Mouse (Mus musculus) C2C12 (cell line): ENCODE measurements around the gene Tdp1. TPM values are rescaled to one million over a fixed set of nuclear protein-coding genes. Genes with fewer than 3 reads are reported as not detected.
"Not testable (repeated sequence)": the region's sequence is repeated elsewhere in the genome, so short reads cannot be mapped to it uniquely, and the experiment has no call there.

Experiments
- H3K27me3 ChIP-seq: one replicate; pipeline ENCODE4 v1.6.1; 2011; ENCODE audit not compliant: control insufficient read depth, insufficient read depth, insufficient read length
- H3K36me3 ChIP-seq: one replicate; pipeline ENCODE4 v1.6.1; 2011; ENCODE audit not compliant: control insufficient read depth, insufficient read depth
- H3K4me3 ChIP-seq: one replicate; pipeline ENCODE4 v1.5.1; 2011; ENCODE audit warnings: mild to moderate bottlenecking, control low read depth; ENCODE audit not compliant: poor library complexity, insufficient read depth, severe bottlenecking
- H3K79me2 ChIP-seq: one replicate; pipeline ENCODE4 v1.6.1; 2011; ENCODE audit not compliant: control insufficient read depth, insufficient read depth
- H3K79me3 ChIP-seq: one replicate; pipeline ENCODE4 v1.6.1; 2011; ENCODE audit warnings: low read depth, control low read depth
- H3ac ChIP-seq: one replicate; pipeline ENCODE3; 2011; ENCODE audit warnings: low read depth; ENCODE audit not compliant: control insufficient read depth, insufficient read length
- CEBPB ChIP-seq: IDR thresholded peaks from one replicate; pipeline ENCODE4 v1.6.1; 2011; ENCODE audit warnings: low read depth, mild to moderate bottlenecking, control low read depth, moderate library complexity
- CTCF ChIP-seq: IDR thresholded peaks from one replicate; pipeline ENCODE4 v1.5.1; 2011; ENCODE audit not compliant: control insufficient read depth, insufficient read depth, insufficient read length
- FOSL1 ChIP-seq: IDR thresholded peaks from one replicate; pipeline ENCODE4 v1.8.0; 2011; ENCODE audit warnings: mild to moderate bottlenecking, low read length; ENCODE audit not compliant: poor library complexity, insufficient read depth, severe bottlenecking
- MAX ChIP-seq: IDR thresholded peaks from one replicate; pipeline ENCODE4 v1.6.1; 2011; ENCODE audit warnings: mild to moderate bottlenecking, control low read depth
- MYOD1 ChIP-seq: IDR thresholded peaks from one replicate; pipeline ENCODE4 v1.6.1; 2011; ENCODE audit warnings: low read depth; ENCODE audit not compliant: control insufficient read depth, insufficient read length
- MYOG ChIP-seq: IDR thresholded peaks from one replicate; pipeline ENCODE4 v1.6.1; 2011; ENCODE audit not compliant: control insufficient read depth, insufficient read length; ENCODE audit errors: extremely low read depth
- USF1 ChIP-seq: IDR thresholded peaks from one replicate; pipeline ENCODE4 v1.6.1; 2011; ENCODE audit warnings: low read depth, mild to moderate bottlenecking, control low read depth, moderate library complexity
- polyA plus RNA-seq: library from polyadenylated mRNA; unstranded; fragments of >200 nt; fragmentation: generic; extraction: Trizol; gene quantifications from one replicate; pipeline ENCODE4 v1.2.1, GENCODE M21; 2012; ENCODE audit warnings: missing spikeins

Tdp1 gene
- polyA plus RNA-seq, 1 experiment, result 39.5 TPM

GRCm38 (mm10) chr12:99966881-99967363 is 82.6 kb downstream of the Tdp1 start:
- TF ChIP-seq CEBPB, result no peak
- no peaks in the 10 kb centered on the region for H3K79me3 ChIP-seq
- H3K4me3 ChIP-seq, result no peak overlapping the region
- H3ac ChIP-seq, result no peak overlapping the region
- no peaks in the 10 kb centered on the region for H3K79me2 ChIP-seq
- H3K27me3 ChIP-seq, result peaks cover 65% of the 10 kb centered on the region
- no peaks in the 10 kb centered on the region for H3K36me3 ChIP-seq

GRCm38 (mm10) chr12:99969906-99970305 is 85.6 kb downstream of the Tdp1 start:
- Histone ChIP-seq H3K27me3 (peaks cover 54% of the 10 kb centered on the region), H3K36me3 (no peaks in the 10 kb centered on the region), H3K79me2 (no peaks in the 10 kb centered on the region), H3K4me3 (no peak overlapping the region), H3K79me3 (no peaks in the 10 kb centered on the region), H3ac (no peak overlapping the region)
- TF ChIP-seq MAX (no peak), CEBPB (no peak), FOSL1 (no peak), USF1 (no peak), CTCF (no peak), MYOG (no peak), MYOD1 (no peak)

GRCm38 (mm10) chr12:99971205-99971894 is 87.0 kb downstream of the Tdp1 start:
- not testable (repeated sequence) for H3K4me3 ChIP-seq, H3K79me3 ChIP-seq

GRCm38 (mm10) chr12:99972825-99973224 is 88.5 kb downstream of the Tdp1 start:
- Histone ChIP-seq H3K79me2 (no peaks in the 10 kb centered on the region), H3K27me3 (peaks cover 26% of the 10 kb centered on the region), H3K36me3 (no peaks in the 10 kb centered on the region), H3ac (no peak overlapping the region), H3K79me3 (no peaks in the 10 kb centered on the region), H3K4me3 (no peak overlapping the region)
- no peak for TF ChIP-seq CTCF

More at GRCm38 (mm10) chr12:99971205-99971894, 87.0 kb downstream of the Tdp1 start:
- H3ac ChIP-seq, H3K36me3 ChIP-seq, H3K79me2 ChIP-seq: not testable (repeated sequence)
- peaks cover 40% of the 10 kb centered on the region for H3K27me3 ChIP-seq

DNA sequence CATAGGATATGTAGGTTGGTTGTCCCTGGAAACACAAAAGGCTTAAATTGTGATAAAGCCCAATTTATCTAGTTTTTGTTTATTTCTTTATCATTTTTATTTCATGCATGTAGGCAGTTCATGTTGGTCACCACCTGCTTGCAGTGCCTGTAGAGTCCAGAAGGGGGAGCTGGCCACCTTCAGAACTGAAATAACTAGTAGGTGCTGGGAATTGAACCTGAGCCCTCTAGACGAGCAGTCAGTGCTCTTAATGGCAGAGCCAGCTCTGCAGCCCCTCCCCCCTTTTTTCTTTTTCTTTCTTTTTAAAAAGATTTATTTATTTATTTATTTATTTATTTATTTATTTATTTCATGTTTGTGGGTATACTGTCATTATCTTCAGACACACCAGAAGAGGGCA is 89.3 kb downstream of the Tdp1 start:
- no peak for TF ChIP-seq MYOG
- TF ChIP-seq USF1, result no peak
- no peak for TF ChIP-seq CEBPB
- TF ChIP-seq CTCF, result no peak
- no peak for TF ChIP-seq MAX
- no peak for TF ChIP-seq FOSL1
- no peak for TF ChIP-seq MYOD1
- Histone ChIP-seq H3K4me3 (no peak overlapping the region), H3K79me3 (no peaks in the 10 kb centered on the region), H3K27me3 (peaks cover 22% of the 10 kb centered on the region), H3ac (no peak overlapping the region), H3K79me2 (no peaks in the 10 kb centered on the region), H3K36me3 (no peaks in the 10 kb centered on the region)

DNA sequence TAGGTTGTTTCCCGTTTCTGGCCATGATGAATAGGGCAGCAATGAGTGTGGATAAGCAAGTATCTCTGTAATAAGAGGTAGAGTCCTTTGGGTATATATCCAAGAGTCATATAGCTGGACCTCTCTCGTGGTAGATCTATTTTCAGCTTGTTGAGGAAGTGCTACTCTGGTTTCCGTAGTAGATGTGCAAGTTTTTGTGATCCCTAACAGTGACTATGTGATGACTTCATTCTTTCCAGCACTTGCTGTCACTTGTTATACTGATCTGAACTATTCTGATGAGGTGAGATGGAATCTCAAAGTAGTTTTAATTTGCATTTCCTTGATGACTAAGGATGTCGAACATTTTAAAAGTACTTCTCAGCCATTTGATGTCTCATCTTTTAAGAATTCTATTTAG is 95.2 kb downstream of the Tdp1 start:
- H3K36me3 ChIP-seq, result no peaks in the 10 kb centered on the region
- H3K79me2 ChIP-seq, result no peaks in the 10 kb centered on the region
- no peak overlapping the region for H3K4me3 ChIP-seq
- no peaks in the 10 kb centered on the region for H3K79me3 ChIP-seq
- H3K27me3 ChIP-seq, result no peaks in the 10 kb centered on the region
- no peak for TF ChIP-seq MYOD1
- TF ChIP-seq CTCF, result no peak
- TF ChIP-seq USF1, result no peak
- TF ChIP-seq CEBPB, result no peak
- TF ChIP-seq MYOG, result no peak
- TF ChIP-seq MAX, result no peak
- no peak for TF ChIP-seq FOSL1
- no peak overlapping the region for H3ac ChIP-seq
